Mouse (Mus musculus) layer of hippocampus, adult 9-10 months (tissue): ENCODE data around the gene Smyd1.
"Not testable (repeated sequence)": the region's sequence is repeated elsewhere in the genome, so short reads cannot be mapped to it uniquely, and the experiment has no call there.

Experiments
- DNase-seq: peaks from one replicate; pipeline ENCODE4 v3.0.0; 2022; ENCODE audit warnings: low spot score

The Smyd1 gene

GRCm38 (mm10) chr6:71321826-71322283 is at the start of gene Smyd1:
Gene Smyd1, minus strand, starts transcription at chr6:71322233.
- no peak for DNase-seq

- no peak for DNase-seq
Observed at GRCm38 (mm10) chr6:71371085-71371605, 49.1 kb upstream of the Smyd1 start.

GRCm38 (mm10) chr6:71369416-71369815 is 47.4 kb upstream of the Smyd1 start:
- no peak for DNase-seq

GRCm38 (mm10) chr6:71363995-71364394 is 42.0 kb upstream of the Smyd1 start:
- DNase-seq: no peak

- DNase-seq: no peak
Observed at GRCm38 (mm10) chr6:71361156-71361670, 39.2 kb upstream of the Smyd1 start.

GRCm38 (mm10) chr6:71360751-71361150 is 38.7 kb upstream of the Smyd1 start:
- no peak for DNase-seq

GRCm38 (mm10) chr6:71360221-71360620 is 38.2 kb upstream of the Smyd1 start:
- DNase-seq: no peak

- no peak for DNase-seq
Observed at GRCm38 (mm10) chr6:71357493-71357892, 35.5 kb upstream of the Smyd1 start.

- DNase-seq: no peak
Observed at GRCm38 (mm10) chr6:71353722-71354121, 31.7 kb upstream of the Smyd1 start.

- no peak for DNase-seq
Observed at GRCm38 (mm10) chr6:71352866-71353427, 30.9 kb upstream of the Smyd1 start.

- DNase-seq: no peak
Observed at GRCm38 (mm10) chr6:71352201-71352600, 30.2 kb upstream of the Smyd1 start.

GRCm38 (mm10) chr6:71351201-71351600 is 29.2 kb upstream of the Smyd1 start:
- DNase-seq: no peak

- no peak for DNase-seq
Observed at GRCm38 (mm10) chr6:71348006-71348405, 26.0 kb upstream of the Smyd1 start.

- no peak for DNase-seq
Observed at GRCm38 (mm10) chr6:71341179-71341578, 19.1 kb upstream of the Smyd1 start.

GRCm38 (mm10) chr6:71339351-71339750 is 17.3 kb upstream of the Smyd1 start:
- no peak for DNase-seq

GRCm38 (mm10) chr6:71338941-71339340 is 16.9 kb upstream of the Smyd1 start:
- DNase-seq: no peak

GRCm38 (mm10) chr6:71337666-71338065 is 15.6 kb upstream of the Smyd1 start:
- no peak for DNase-seq

GRCm38 (mm10) chr6:71333578-71334273 is 11.7 kb upstream of the Smyd1 start:
- no peak for DNase-seq

GRCm38 (mm10) chr6:71333031-71333430 is 11.0 kb upstream of the Smyd1 start:
- no peak for DNase-seq

GRCm38 (mm10) chr6:71332236-71332965 is 10.4 kb upstream of the Smyd1 start:
- DNase-seq: no peak

GRCm38 (mm10) chr6:71331491-71331890 is 9.5 kb upstream of the Smyd1 start:
- DNase-seq: not testable (repeated sequence)

- no peak for DNase-seq
Observed at GRCm38 (mm10) chr6:71330486-71330885, 8.5 kb upstream of the Smyd1 start.

- no peak for DNase-seq
Observed at GRCm38 (mm10) chr6:71329881-71330280, 7.8 kb upstream of the Smyd1 start.
